Mouse (Mus musculus) myocyte (in vitro differentiated cells): Measurements from ENCODE around the gene Gm10944. TPM values are rescaled to one million over a fixed set of nuclear protein-coding genes. Genes with fewer than 3 reads are reported as not detected.
A peak's percentile ranks its signal among the peaks of the same experiment; 100 is the strongest.

Experiments used
- H3K27me3 ChIP-seq: one replicate; pipeline ENCODE4 v1.6.1; 2011; ENCODE audit not compliant: control insufficient read depth, insufficient read depth, insufficient read length
- H3K36me3 ChIP-seq: one replicate; pipeline ENCODE4 v1.6.1; 2011; ENCODE audit not compliant: control insufficient read depth, insufficient read depth
- H3K4me2 ChIP-seq: one replicate; pipeline ENCODE4 v1.6.1; 2011; ENCODE audit warnings: low read depth, control low read depth
- H3K4me3 ChIP-seq: one replicate; pipeline ENCODE4 v1.5.1; 2011; ENCODE audit warnings: mild to moderate bottlenecking, control low read depth, moderate library complexity
- H3K79me2 ChIP-seq: one replicate; pipeline ENCODE4 v1.6.1; 2011; ENCODE audit not compliant: control insufficient read depth, insufficient read depth
- H3ac ChIP-seq: one replicate; pipeline ENCODE4 v1.6.1; 2011; ENCODE audit not compliant: control insufficient read depth, insufficient read length
- CEBPB ChIP-seq: IDR thresholded peaks from 2 replicates; pipeline ENCODE4 v1.6.1; 2011; ENCODE audit warnings: mild to moderate bottlenecking, moderate library complexity; ENCODE audit not compliant: poor library complexity, insufficient read depth, severe bottlenecking
- E2F4 ChIP-seq: IDR thresholded peaks from one replicate; pipeline ENCODE4 v1.6.1; 2011; ENCODE audit warnings: mild to moderate bottlenecking, control low read depth, moderate library complexity; ENCODE audit not compliant: insufficient read depth
- MAX ChIP-seq: IDR thresholded peaks from one replicate; pipeline ENCODE4 v1.6.1; 2011; ENCODE audit warnings: low read depth, mild to moderate bottlenecking, control low read depth
- MYOD1 ChIP-seq, 3 experiments: IDR thresholded peaks; one replicate each; pipeline ENCODE4 v1.6.1; 2011; ENCODE audit warnings: control low read depth in 2 of 3, low read depth in 2 of 3, mild to moderate bottlenecking in 2 of 3, moderate library complexity in 1 of 3; ENCODE audit not compliant: insufficient read length in 2 of 3, control insufficient read depth in 1 of 3
- MYOG ChIP-seq, 3 experiments: IDR thresholded peaks; one replicate each; pipeline ENCODE4 v1.6.1; 2011; ENCODE audit warnings: control low read depth in 2 of 3, low read depth in 2 of 3, mild to moderate bottlenecking in 2 of 3; ENCODE audit not compliant: insufficient read length in 2 of 3, control insufficient read depth in 1 of 3, insufficient read depth in 1 of 3
- POLR2A ChIP-seq: IDR thresholded peaks from one replicate; pipeline ENCODE4 v1.6.1; 2011; ENCODE audit warnings: low read depth, mild to moderate bottlenecking, control low read depth, moderate library complexity; ENCODE audit not compliant: insufficient read length
- POLR2AphosphoS2 ChIP-seq: IDR thresholded peaks from one replicate; pipeline ENCODE4 v1.6.1; 2011; ENCODE audit warnings: low read depth, control low read depth; ENCODE audit not compliant: insufficient read length
- REST ChIP-seq: IDR thresholded peaks from one replicate; pipeline ENCODE4 v1.6.1; 2011; ENCODE audit warnings: mild to moderate bottlenecking, control low read depth, moderate library complexity; ENCODE audit not compliant: insufficient read depth, insufficient read length
- SRF ChIP-seq: IDR thresholded peaks from one replicate; pipeline ENCODE4 v1.6.1; 2011; ENCODE audit warnings: low read depth; ENCODE audit not compliant: control insufficient read depth, insufficient read length
- TCF12 ChIP-seq: IDR thresholded peaks from one replicate; pipeline ENCODE4 v1.6.1; 2011; ENCODE audit warnings: mild to moderate bottlenecking, control low read depth; ENCODE audit not compliant: poor library complexity, insufficient read depth, severe bottlenecking
- TCF3 ChIP-seq: IDR thresholded peaks from one replicate; pipeline ENCODE4 v1.6.1; 2011; ENCODE audit warnings: low read depth, control low read depth; ENCODE audit not compliant: insufficient read length
- USF1 ChIP-seq: IDR thresholded peaks from one replicate; pipeline ENCODE4 v1.6.1; 2011; ENCODE audit warnings: low read depth, mild to moderate bottlenecking, control low read depth, moderate library complexity
- polyA plus RNA-seq: library from polyadenylated mRNA; unstranded; fragments of >200 nt; fragmentation: generic; extraction: Trizol; gene quantifications from one replicate; pipeline ENCODE4 v1.2.1, GENCODE M21; 2012; ENCODE audit warnings: missing spikeins

Gm10944 gene
- polyA plus RNA-seq = not detected

DNA sequence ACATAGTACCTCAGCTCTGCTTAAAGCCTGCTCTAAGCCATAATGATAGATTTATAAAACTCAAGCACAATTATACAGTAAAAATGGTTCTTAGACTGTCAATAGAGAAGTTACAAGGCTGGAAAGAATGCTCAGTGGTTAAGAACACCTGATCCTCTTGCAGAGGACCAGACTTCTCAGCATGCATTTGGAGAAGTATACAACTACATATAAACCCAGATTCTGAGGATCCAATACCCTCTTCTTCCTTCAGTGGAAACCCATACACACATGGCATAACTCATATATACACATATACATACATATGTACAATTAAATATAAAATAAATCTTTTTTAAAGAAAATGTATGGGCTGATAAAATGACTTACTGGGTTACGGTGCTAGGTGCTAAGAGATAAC, at the start of gene Gm10944:
Gene Gm10944 (plus strand): TSS at position 301 of the 400 bp plus-strand sequence.
- no peak within 1 kb of the TSS for H3K4me3 ChIP-seq
- no peaks in the 10 kb centered on the region for H3K36me3 ChIP-seq
- H3K27me3 ChIP-seq = no peaks in the 10 kb centered on the region
- TF ChIP-seq REST = no peak
- no peak for TF ChIP-seq POLR2AphosphoS2
- H3K79me2 ChIP-seq = no peaks in the 10 kb centered on the region
- no peak within 1 kb of the TSS for H3K4me2 ChIP-seq
- no peak within 1 kb of the TSS for H3ac ChIP-seq

DNA sequence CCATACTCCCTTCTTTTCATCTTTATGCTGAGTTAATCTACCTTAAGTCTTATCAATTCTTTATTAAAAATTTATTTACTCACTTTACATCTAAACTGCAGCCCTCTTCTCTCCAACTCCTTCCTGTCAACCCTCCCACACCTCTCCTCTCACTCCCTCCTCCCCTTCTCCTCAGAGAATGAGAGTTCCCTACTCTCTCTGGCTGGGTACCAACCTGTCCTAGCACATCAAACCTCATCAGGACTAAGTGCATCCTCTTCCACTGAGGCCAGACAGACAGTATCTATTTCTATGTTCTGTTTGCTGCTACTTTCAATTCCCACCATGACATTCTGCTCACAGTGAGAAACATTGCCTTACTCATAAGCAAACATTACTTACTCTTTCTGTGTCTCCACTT, 25.2 kb upstream of the Gm10944 start:
- Histone ChIP-seq H3K4me3 (no peak overlapping the region), H3K27me3 (no peaks in the 10 kb centered on the region), H3K79me2 (no peaks in the 10 kb centered on the region), H3K4me2 (no peak overlapping the region), H3ac (no peak overlapping the region), H3K36me3 (no peaks in the 10 kb centered on the region)
- TF ChIP-seq TCF12 = no peak

- Histone ChIP-seq H3K4me3 (no peak overlapping the region), H3K27me3 (no peaks in the 10 kb centered on the region), H3ac (no peak overlapping the region), H3K79me2 (no peaks in the 10 kb centered on the region), H3K36me3 (no peaks in the 10 kb centered on the region), H3K4me2 (no peak overlapping the region)
- TF ChIP-seq TCF12 (no peak), TCF3 (no peak), MYOG (IDR thresholded peaks at IDR 0.05; ENCODE audit: control insufficient read depth in 1 of 3, insufficient read depth in 1 of 3, insufficient read length in 2 of 3, low read depth in 2 of 3) (no peak), CEBPB (no peak), REST (no peak), POLR2A (no peak)
Measured at GRCm38 (mm10) chr10:10656621-10657020, 24.5 kb upstream of the Gm10944 start.

- Histone ChIP-seq H3K79me2 (no peaks in the 10 kb centered on the region), H3K36me3 (no peaks in the 10 kb centered on the region), H3ac (no peak overlapping the region), H3K4me3 (no peak overlapping the region), H3K4me2 (no peak overlapping the region), H3K27me3 (no peaks in the 10 kb centered on the region)
- TF ChIP-seq POLR2A = no peak
- no peak for TF ChIP-seq POLR2AphosphoS2
- no peak for TF ChIP-seq MYOD1 (IDR thresholded peaks at IDR 0.05; ENCODE audit: control insufficient read depth in 1 of 3, insufficient read length in 2 of 3, low read depth in 2 of 3)
- no peak for TF ChIP-seq CEBPB
- TF ChIP-seq MAX = no peak
- TF ChIP-seq E2F4 = no peak
- no peak for TF ChIP-seq SRF
- no peak for TF ChIP-seq MYOG (IDR thresholded peaks at IDR 0.05; ENCODE audit: control insufficient read depth in 1 of 3, insufficient read depth in 1 of 3, insufficient read length in 2 of 3, low read depth in 2 of 3)
- TF ChIP-seq USF1 = no peak
Measured at GRCm38 (mm10) chr10:10659161-10659560, 22.0 kb upstream of the Gm10944 start.

- Histone ChIP-seq H3K4me3 (no peak overlapping the region), H3K36me3 (no peaks in the 10 kb centered on the region), H3ac (no peak overlapping the region), H3K79me2 (no peaks in the 10 kb centered on the region), H3K27me3 (no peaks in the 10 kb centered on the region), H3K4me2 (no peak overlapping the region)
- TF ChIP-seq POLR2AphosphoS2 = no peak
Measured at GRCm38 (mm10) chr10:10659976-10660375, 21.2 kb upstream of the Gm10944 start.

DNA sequence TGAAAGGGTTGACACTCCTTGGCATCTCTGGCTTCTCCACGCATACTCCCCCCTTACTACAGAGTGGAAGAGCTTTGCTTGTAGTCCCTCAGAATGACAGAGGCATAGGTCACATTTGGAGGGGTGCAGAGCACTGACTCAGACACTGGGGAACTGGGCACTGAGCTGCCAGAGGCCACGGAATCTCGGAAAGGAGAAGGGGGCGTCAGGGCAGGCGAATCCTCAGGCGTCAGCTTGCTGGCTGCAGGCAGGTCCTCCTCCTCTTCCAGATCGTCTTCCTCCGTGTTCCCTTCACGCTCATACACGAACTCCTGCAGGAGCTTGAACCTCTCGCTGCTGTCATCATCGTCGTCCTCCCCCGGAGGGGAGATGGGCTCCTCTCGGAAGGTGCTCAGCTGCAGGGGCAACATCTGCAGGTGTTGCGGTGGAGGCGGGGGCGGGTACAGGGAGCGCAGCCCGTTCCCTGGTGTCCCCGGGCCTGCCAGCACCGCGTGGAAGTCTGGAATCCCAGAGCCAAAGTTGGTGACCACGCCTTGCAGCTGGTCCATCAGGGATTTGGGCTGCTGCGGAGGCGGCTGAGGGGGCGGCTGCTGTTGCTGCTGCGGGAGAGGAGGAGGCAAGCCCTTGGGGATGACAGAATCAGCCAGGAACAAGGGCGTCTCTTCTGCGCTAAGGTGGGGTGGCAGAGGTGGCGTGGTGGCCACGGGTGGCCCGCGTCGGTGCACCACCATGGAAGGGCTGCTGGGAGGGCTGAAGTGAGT, 7.9 kb downstream of the Gm10944 start:
- Histone ChIP-seq H3ac (no peak overlapping the region), H3K4me2 (peak overlapping the region; percentile 74), H3K36me3 (no peaks in the 10 kb centered on the region), H3K4me3 (peak overlapping the region; percentile 8), H3K79me2 (no peaks in the 10 kb centered on the region), H3K27me3 (no peaks in the 10 kb centered on the region)
- no peak for TF ChIP-seq REST
- peak in 1 of 3 experiments; percentile 3 for TF ChIP-seq MYOD1 (IDR thresholded peaks at IDR 0.05; ENCODE audit: control insufficient read depth in 1 of 3, insufficient read length in 2 of 3, low read depth in 2 of 3)
